8 mouse cellular contexts compared by ENCODE assay signal in the genomic region with DNA sequence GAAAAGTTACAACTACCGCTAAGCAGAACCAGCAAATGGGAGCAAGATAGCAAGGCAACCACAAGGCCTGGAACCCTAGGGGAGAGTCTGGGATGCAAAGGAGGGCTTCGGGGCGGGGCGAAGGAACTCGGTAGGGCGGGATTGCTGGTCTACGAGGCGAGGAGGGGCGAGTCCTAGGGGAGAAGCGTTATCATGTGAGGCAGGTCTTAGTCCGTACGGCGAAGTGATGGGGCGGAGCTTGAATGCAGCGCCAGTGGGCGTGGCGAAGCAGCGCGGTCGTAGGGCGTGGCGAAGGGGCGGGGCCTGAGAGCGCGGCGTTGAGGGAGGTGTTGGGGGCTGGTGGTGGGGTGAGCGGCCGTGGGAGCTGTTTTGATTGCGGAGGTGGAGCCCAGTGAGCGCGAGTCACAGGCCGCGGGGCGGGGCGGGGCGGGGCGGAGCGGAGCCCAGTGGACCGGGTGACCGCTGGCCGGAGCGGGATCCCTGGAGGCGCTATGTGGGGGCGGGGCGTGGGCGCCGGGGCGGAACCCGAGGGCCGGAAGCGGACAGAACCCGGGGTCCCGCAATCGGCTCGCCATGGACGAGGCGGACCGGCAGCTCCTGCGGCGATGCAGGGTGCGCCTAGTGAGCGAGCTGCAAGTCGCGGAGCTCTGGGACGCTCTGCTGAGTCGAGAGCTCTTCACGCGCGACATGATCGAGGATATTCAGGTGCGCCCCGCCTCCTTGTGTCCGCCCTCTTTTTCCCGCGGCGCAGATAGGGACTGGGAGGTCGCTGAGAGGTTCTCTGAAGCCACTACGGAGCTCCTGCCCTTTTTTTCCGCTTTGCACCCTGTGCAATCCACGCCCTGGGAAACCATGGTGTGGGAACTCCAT. TPM values are rescaled to one million over a fixed set of nuclear protein-coding genes. Genes with fewer than 3 reads are reported as not detected.
DNase-seq lines count a peak whose midpoint lies in the region; ATAC-seq and TF ChIP-seq lines count a peak whose summit lies in the region.

Casp9 (plus strand) TSS at position 331 of the 870 bp plus-strand sequence.

- peaks cover 2 to 3% of the 10 kb centered on the region in 2 experiments; a peak in 2 of 4 replicates for H3K4me1 ChIP-seq in ES-E14 (ENCODE audit: control insufficient read depth in 2 of 2, insufficient read depth in 2 of 2, low read length in 2 of 2, poor library complexity in 1 of 2)
- peaks cover 15% of the 10 kb centered on the region for H3K4me1 ChIP-seq in forebrain, embryonic 16.5 days (replicated peaks; ENCODE audit: control insufficient read depth, insufficient read depth, low read length)
- H3K4me1 ChIP-seq in lung, embryonic 14.5 days (ENCODE audit: insufficient read depth), result no peaks in the 10 kb centered on the region
- peaks cover 19% of the 10 kb centered on the region for H3K4me1 ChIP-seq in olfactory bulb, adult 2 months (ENCODE audit: control insufficient read depth, insufficient read depth, low read length)
- H3K4me1 ChIP-seq in thymus, adult 2 months (replicated peaks; ENCODE audit: control insufficient read depth, insufficient read depth, low read length), result peaks cover 11% of the 10 kb centered on the region

- peak within 1 kb of the TSS; percentile 82 to 84 for H3K4me3 ChIP-seq in ES-E14 (ENCODE audit: insufficient read depth in 1 of 2, low read depth in 1 of 2, low read length in 2 of 2, poor library complexity in 1 of 2, severe bottlenecking in 1 of 2)
- H3K4me3 ChIP-seq in forebrain, embryonic 16.5 days (replicated peaks; ENCODE audit: low read length), result peak within 1 kb of the TSS; percentile 85
- peak within 1 kb of the TSS; percentile 91 for H3K4me3 ChIP-seq in layer of hippocampus, adult 2 months
- H3K4me3 ChIP-seq in lung, embryonic 14.5 days (ENCODE audit: low read depth, low read length), result peak within 1 kb of the TSS; percentile 55
- peak within 1 kb of the TSS; percentile 80 for H3K4me3 ChIP-seq in olfactory bulb, adult 2 months (ENCODE audit: insufficient read depth, low read depth, low read length)
- peak within 1 kb of the TSS; percentile 86 for H3K4me3 ChIP-seq in thymus, adult 2 months (ENCODE audit: control insufficient read depth, insufficient read depth, low read length)

- intact Hi-C loops in heart, postnatal 36 days (cut with DNase I), result loop anchor here (5.0 to 10.0 kb wide), 2 partner anchors 176 to 649 kb away; partner anchors contain the start of genes Fbxo42 and Tmem82

- in situ Hi-C loops in ES-E14 (cut with MboI; ENCODE audit: low sequenced_read_pairs in 2 of 2, unreplicated experiment in 2 of 2), result no loop called here

- under 1% methylated on average over 80 of the region's 80 CpGs for WGBS in forebrain, embryonic 16.5 days
- under 1% methylated on average over 73 of the region's 80 CpGs for WGBS in lung, embryonic 14.5 days
- under 1% methylated on average over 69 of the region's 80 CpGs for WGBS in olfactory bulb, adult 2 months
- under 1% methylated on average over 69 of the region's 80 CpGs for WGBS in thymus, adult 2 months

- peak; percentile 94 for DNase-seq in ES-E14 (ENCODE audit: low read depth, low spot score)
- peak; percentile 95 for DNase-seq in cerebellum, adult 11-12 months
- DNase-seq in heart, postnatal 36 days, result peak; percentile 99 to 100
- peak; percentile 95 to 96 for DNase-seq in layer of hippocampus, adult 2 months (ENCODE audit: low spot score in 2 of 2)
- peak; percentile 99 for DNase-seq in lung, embryonic 14.5 days
- peak; percentile 98 for DNase-seq in thymus, adult 2 months

- H3K36me3 ChIP-seq in ES-E14 (ENCODE audit: control insufficient read depth, insufficient read depth, low read length, poor library complexity, severe bottlenecking), result peaks cover 8% of the 10 kb centered on the region
- H3K36me3 ChIP-seq in forebrain, embryonic 16.5 days (ENCODE audit: control insufficient read depth, insufficient read depth), result no peaks in the 10 kb centered on the region
- H3K36me3 ChIP-seq in lung, embryonic 14.5 days (ENCODE audit: insufficient read depth), result peaks cover 16% of the 10 kb centered on the region
- H3K36me3 ChIP-seq in thymus, adult 2 months (ENCODE audit: control insufficient read depth, insufficient read depth, low read length), result no peaks in the 10 kb centered on the region

- peak within 1 kb of the TSS; percentile 56 for H3K4me2 ChIP-seq in forebrain, embryonic 16.5 days (ENCODE audit: low read length)
- peak within 1 kb of the TSS; percentile 60 for H3K4me2 ChIP-seq in lung, embryonic 14.5 days

- peak within 1 kb of the TSS; percentile 45 for H3K27ac ChIP-seq in ES-E14 (ENCODE audit: insufficient read depth, low read depth, low read length, poor library complexity, severe bottlenecking)
- H3K27ac ChIP-seq in forebrain, embryonic 16.5 days (ENCODE audit: low read length), result peak within 1 kb of the TSS; percentile 91
- H3K27ac ChIP-seq in layer of hippocampus, adult 2 months, result peak within 1 kb of the TSS; percentile 90
- H3K27ac ChIP-seq in lung, embryonic 14.5 days (ENCODE audit: low read depth), result peak within 1 kb of the TSS; percentile 90
- peak within 1 kb of the TSS; percentile 67 for H3K27ac ChIP-seq in olfactory bulb, adult 2 months (ENCODE audit: insufficient read depth, low read depth, low read length)
- H3K27ac ChIP-seq in thymus, adult 2 months (ENCODE audit: control insufficient read depth, insufficient read depth, low read length), result peak within 1 kb of the TSS; percentile 66

- no peaks in the 10 kb centered on the region for H3K9me3 ChIP-seq in ES-E14 (ENCODE audit: control insufficient read depth, insufficient read depth, low read depth, low read length)
- no peaks in the 10 kb centered on the region for H3K9me3 ChIP-seq in forebrain, embryonic 16.5 days (ENCODE audit: control insufficient read depth, low read length)
- no peaks in the 10 kb centered on the region for H3K9me3 ChIP-seq in lung, embryonic 14.5 days (ENCODE audit: low read depth, low read length)

- TF ChIP-seq POLR2A in olfactory bulb, adult 2 months (IDR thresholded peaks at IDR 0.05; ENCODE audit: insufficient read depth, low read depth, low read length), result 0 out of 2 replicates have a peak, but pooled peaks have one; percentile 28
- peak; percentile 27; the same call in 1 of the 2 replicates for TF ChIP-seq POLR2A in thymus, adult 2 months (IDR thresholded peaks at IDR 0.05; ENCODE audit: control insufficient read depth, extremely low read depth, insufficient read depth, low read length, poor library complexity)

- no peaks in the 10 kb centered on the region for H3K27me3 ChIP-seq in forebrain, embryonic 16.5 days (replicated peaks; ENCODE audit: control insufficient read depth, insufficient read depth, low read length)
- no peaks in the 10 kb centered on the region for H3K27me3 ChIP-seq in lung, embryonic 14.5 days (ENCODE audit: insufficient read depth, low read length)
- H3K27me3 ChIP-seq in thymus, adult 2 months (ENCODE audit: control insufficient read depth, insufficient read depth, low read length), result no peaks in the 10 kb centered on the region

- peak within 1 kb of the TSS; percentile 72 for H3K9ac ChIP-seq in ES-E14 (ENCODE audit: insufficient read depth, low read depth, low read length, poor library complexity, severe bottlenecking)
- peak within 1 kb of the TSS; percentile 83 for H3K9ac ChIP-seq in forebrain, embryonic 16.5 days (replicated peaks; ENCODE audit: low read depth, low read length)
- H3K9ac ChIP-seq in lung, embryonic 14.5 days, result peak within 1 kb of the TSS; percentile 64

- peak; percentile 73 for ATAC-seq in forebrain, embryonic 16.5 days
- peak; percentile 85 for ATAC-seq in lung, embryonic 14.5 days (ENCODE audit: insufficient read depth)

- no peak; the same call in 1 of the 2 replicates for TF ChIP-seq CTCF in layer of hippocampus, adult 2 months (conservative IDR thresholded peaks at IDR 0.05)
- TF ChIP-seq CTCF in lung, embryonic 14.5 days (IDR thresholded peaks at IDR 0.05; ENCODE audit: low read depth), result no peak
- no peak for TF ChIP-seq CTCF in olfactory bulb, adult 2 months (IDR thresholded peaks at IDR 0.05; ENCODE audit: insufficient read depth, low read depth, low read length)
- TF ChIP-seq CTCF in thymus, adult 2 months (IDR thresholded peaks at IDR 0.05; ENCODE audit: borderline replicate concordance, control insufficient read depth, extremely low read depth, insufficient read depth, low read length, poor library complexity), result 0 out of 2 replicates have a peak, but pooled peaks have one; percentile 4

TF ChIP-seq in ES-E14, 5 proteins besides CTCF, POLR2A, EP300 and RAD21:
- TF ChIP-seq CHD2 (IDR thresholded peaks at IDR 0.05; ENCODE audit: low read depth, low read length) (no peak), HCFC1 (IDR thresholded peaks at IDR 0.05; ENCODE audit: borderline replicate concordance, insufficient read depth, low read length) (0 out of 2 replicates have a peak, but pooled peaks have one; percentile 52)

RNA-seq across cellular contexts. Expression of gene Casp9, which starts in this region (rescaled TPM):
- 5.5 and 6.1 TPM in 2 replicates for total RNA-seq in ES-E14 (2012; rRNA removed)
- 15.8 and 16.6 TPM in 2 replicates for polyA plus RNA-seq in forebrain, embryonic 16.5 days (2015; fragmentation: Nextera tagmentation; extraction: Ambion mirVana)
- 1 to 10 TPM; 9.1 to 9.6 TPM for total RNA-seq in heart, postnatal 36 days (2021)
- 10 to 100 TPM; 25.2 to 25.6 TPM for total RNA-seq in layer of hippocampus, adult 2 months (2021)
- 21.5 and 22.3 TPM in 2 replicates for polyA plus RNA-seq in lung, embryonic 14.5 days (2014; fragmentation: Nextera tagmentation; extraction: Ambion mirVana)
- not detected in 2 replicates for polyA plus RNA-seq in olfactory bulb, adult 2 months (2012; ENCODE audit: insufficient read depth, insufficient read length, low replicate concordance, missing spikeins)
- polyA plus RNA-seq in thymus, adult 2 months (2012; rRNA removed), result 16.0 and 16.9 TPM in 2 replicates

Comparison
In these comparisons a context has a peak if more than half of its experiments do, and no peak if none do; other contexts are left out.
1. Peak in every context shown above with its lines: DNase-seq, ATAC-seq, H3K4me3 ChIP-seq and H3K27ac ChIP-seq.
2. RNA of gene Casp9 (polyA plus RNA-seq): 21.5 to 22.3 TPM in lung, embryonic 14.5 days, 16.0 to 16.9 TPM in thymus, adult 2 months and 15.8 to 16.6 TPM in forebrain, embryonic 16.5 days; not detected in olfactory bulb, adult 2 months; every median in the first group is over 10 times any median in the second.